Mouse (Mus musculus) E14TG2a.4 (cell line): ENCODE results near the gene Timm8b.

Experiments used
- CTCF ChIP-seq: conservative IDR thresholded peaks from 2 replicates; pipeline ENCODE4 v1.5.1; 2014; ENCODE audit warnings: low read length
- NANOG ChIP-seq: IDR thresholded peaks from 2 replicates; pipeline ENCODE4 v1.6.1; 2014; ENCODE audit warnings: borderline replicate concordance, low read length, mixed read lengths

- TF ChIP-seq CTCF: no peak
- TF ChIP-seq NANOG: no peak
Measured at GRCm38 (mm10) chr9:50580370-50580769, 23.3 kb upstream of the Timm8b start.
